Mouse (Mus musculus): ENCODE data around the gene Haspin. TPM values are rescaled to one million over a fixed set of nuclear protein-coding genes. Genes with fewer than 3 reads are reported as not detected.
A peak's percentile ranks its signal among the peaks of the same experiment; 100 is the strongest.

Haspin gene
- polyA plus RNA-seq, 1 experiment from 2014 or later: 16.0 TPM

GRCm38 (mm10) chr11:73148209-73148608 lies 10.1 kb upstream of the Haspin start:
- no peak overlapping the region for H3K4me2 ChIP-seq (ENCODE audit: low read depth)
- no peaks in the 10 kb centered on the region for H3K4me1 ChIP-seq (ENCODE audit: control insufficient read depth, insufficient read depth, low read length)
- no peak overlapping the region for H3K9ac ChIP-seq (ENCODE audit: low read length)
- H3K27me3 ChIP-seq (ENCODE audit: control insufficient read depth, insufficient read depth, low read length): no peaks in the 10 kb centered on the region
- no peak overlapping the region for H3K4me3 ChIP-seq (ENCODE audit: low read depth, low read length)
- WGBS: 81% methylated on average over 9 of the region's 9 CpGs
- H3K27ac ChIP-seq (ENCODE audit: low read depth, low read length): no peak overlapping the region
- DNase-seq (ENCODE audit: low spot score): no peak
- no peaks in the 10 kb centered on the region for H3K9me3 ChIP-seq (ENCODE audit: control insufficient read depth, low read length)
- no peaks in the 10 kb centered on the region for H3K36me3 ChIP-seq (ENCODE audit: control insufficient read depth, insufficient read depth, low read length)
- ATAC-seq (ENCODE audit: insufficient read depth, low FRiP score, low TSS enrichment): no peak

- WGBS: 56% methylated on average over 7 of the region's 7 CpGs
- DNase-seq (ENCODE audit: low spot score) (no peak), ATAC-seq (ENCODE audit: insufficient read depth, low FRiP score, low TSS enrichment) (no peak)
- Histone ChIP-seq H3K9ac (ENCODE audit: low read length) (no peak overlapping the region), H3K36me3 (ENCODE audit: control insufficient read depth, insufficient read depth, low read length) (no peaks in the 10 kb centered on the region), H3K4me1 (ENCODE audit: control insufficient read depth, insufficient read depth, low read length) (no peaks in the 10 kb centered on the region), H3K4me2 (ENCODE audit: low read depth) (no peak overlapping the region), H3K4me3 (ENCODE audit: low read depth, low read length) (no peak overlapping the region), H3K27me3 (ENCODE audit: control insufficient read depth, insufficient read depth, low read length) (no peaks in the 10 kb centered on the region), H3K9me3 (ENCODE audit: control insufficient read depth, low read length) (no peaks in the 10 kb centered on the region), H3K27ac (ENCODE audit: low read depth, low read length) (no peak overlapping the region)
Measured at GRCm38 (mm10) chr11:73146975-73147365, 8.9 kb upstream of the Haspin start.

GRCm38 (mm10) chr11:73146026-73146974 lies 8.2 kb upstream of the Haspin start:
- no peaks in the 10 kb centered on the region for H3K4me1 ChIP-seq (ENCODE audit: control insufficient read depth, insufficient read depth, low read length)
- 64% methylated on average over 11 of the region's 11 CpGs for whole genome bisulfite sequencing
- no peak for DNase-seq (ENCODE audit: low spot score)
- no peak overlapping the region for H3K4me3 ChIP-seq (ENCODE audit: low read depth, low read length)
- H3K9ac ChIP-seq (ENCODE audit: low read length): no peak overlapping the region
- H3K27me3 ChIP-seq (ENCODE audit: control insufficient read depth, insufficient read depth, low read length): no peaks in the 10 kb centered on the region
- no peak for ATAC-seq (ENCODE audit: insufficient read depth, low FRiP score, low TSS enrichment)
- no peaks in the 10 kb centered on the region for H3K36me3 ChIP-seq (ENCODE audit: control insufficient read depth, insufficient read depth, low read length)
- H3K4me2 ChIP-seq (ENCODE audit: low read depth): no peak overlapping the region
- H3K9me3 ChIP-seq (ENCODE audit: control insufficient read depth, low read length): no peaks in the 10 kb centered on the region
- no peak overlapping the region for H3K27ac ChIP-seq (ENCODE audit: low read depth, low read length)

- 53% methylated on average over 1 of the region's 1 CpGs for WGBS
- Histone ChIP-seq H3K36me3 (ENCODE audit: control insufficient read depth, insufficient read depth, low read length) (no peaks in the 10 kb centered on the region), H3K9me3 (ENCODE audit: control insufficient read depth, low read length) (no peaks in the 10 kb centered on the region), H3K9ac (ENCODE audit: low read length) (no peak overlapping the region), H3K4me1 (ENCODE audit: control insufficient read depth, insufficient read depth, low read length) (no peaks in the 10 kb centered on the region), H3K27ac (ENCODE audit: low read depth, low read length) (no peak overlapping the region), H3K4me2 (ENCODE audit: low read depth) (no peak overlapping the region), H3K4me3 (ENCODE audit: low read depth, low read length) (no peak overlapping the region), H3K27me3 (ENCODE audit: control insufficient read depth, insufficient read depth, low read length) (no peaks in the 10 kb centered on the region)
- DNase-seq (ENCODE audit: low spot score) (no peak), ATAC-seq (ENCODE audit: insufficient read depth, low FRiP score, low TSS enrichment) (no peak)
Measured at GRCm38 (mm10) chr11:73144261-73144681, 6.2 kb upstream of the Haspin start.

GRCm38 (mm10) chr11:73137116-73137515 lies 978 bp downstream of the Haspin start:
- H3K4me2 ChIP-seq (ENCODE audit: low read depth): peak overlapping the region; percentile 73
- DNase-seq (ENCODE audit: low spot score): no peak
- peak overlapping the region; percentile 83 for H3K9ac ChIP-seq (ENCODE audit: low read length)
- no peak for ATAC-seq (ENCODE audit: insufficient read depth, low FRiP score, low TSS enrichment)
- 40% methylated on average over 11 of the region's 11 CpGs for WGBS
- no peak overlapping the region for H3K27ac ChIP-seq (ENCODE audit: low read depth, low read length)
- H3K4me1 ChIP-seq (ENCODE audit: control insufficient read depth, insufficient read depth, low read length): peaks cover 3% of the 10 kb centered on the region; the same call in 1 of the 2 replicates
- no peaks in the 10 kb centered on the region for H3K9me3 ChIP-seq (ENCODE audit: control insufficient read depth, low read length)
- H3K27me3 ChIP-seq (ENCODE audit: control insufficient read depth, insufficient read depth, low read length): no peaks in the 10 kb centered on the region
- H3K4me3 ChIP-seq (ENCODE audit: low read depth, low read length): peak overlapping the region; percentile 86
- H3K36me3 ChIP-seq (ENCODE audit: control insufficient read depth, insufficient read depth, low read length): peaks cover 4% of the 10 kb centered on the region

- peaks cover 4% of the 10 kb centered on the region for H3K36me3 ChIP-seq (ENCODE audit: control insufficient read depth, insufficient read depth, low read length)
- no peaks in the 10 kb centered on the region for H3K27me3 ChIP-seq (ENCODE audit: control insufficient read depth, insufficient read depth, low read length)
- no peak overlapping the region for H3K9ac ChIP-seq (ENCODE audit: low read length)
- H3K9me3 ChIP-seq (ENCODE audit: control insufficient read depth, low read length): no peaks in the 10 kb centered on the region
- ATAC-seq (ENCODE audit: insufficient read depth, low FRiP score, low TSS enrichment) (no peak), DNase-seq (ENCODE audit: low spot score) (no peak)
- H3K27ac ChIP-seq (ENCODE audit: low read depth, low read length): no peak overlapping the region
- peaks cover 3% of the 10 kb centered on the region; the same call in 1 of the 2 replicates for H3K4me1 ChIP-seq (ENCODE audit: control insufficient read depth, insufficient read depth, low read length)
- peak overlapping the region; percentile 86 for H3K4me3 ChIP-seq (ENCODE audit: low read depth, low read length)
- WGBS: 72% methylated on average over 6 of the region's 6 CpGs
- peak overlapping the region; percentile 73 for H3K4me2 ChIP-seq (ENCODE audit: low read depth)
Measured at GRCm38 (mm10) chr11:73136587-73136986, 1.5 kb downstream of the Haspin start.

- ATAC-seq (ENCODE audit: insufficient read depth, low FRiP score, low TSS enrichment) (no peak), DNase-seq (ENCODE audit: low spot score) (no peak)
- peaks cover 4% of the 10 kb centered on the region for H3K36me3 ChIP-seq (ENCODE audit: control insufficient read depth, insufficient read depth, low read length)
- no peak overlapping the region for H3K27ac ChIP-seq (ENCODE audit: low read depth, low read length)
- H3K4me3 ChIP-seq (ENCODE audit: low read depth, low read length): no peak overlapping the region
- WGBS: 95% methylated on average over 5 of the region's 5 CpGs
- no peaks in the 10 kb centered on the region for H3K27me3 ChIP-seq (ENCODE audit: control insufficient read depth, insufficient read depth, low read length)
- H3K9me3 ChIP-seq (ENCODE audit: control insufficient read depth, low read length): no peaks in the 10 kb centered on the region
- H3K9ac ChIP-seq (ENCODE audit: low read length): no peak overlapping the region
- peaks cover 3% of the 10 kb centered on the region; the same call in 1 of the 2 replicates for H3K4me1 ChIP-seq (ENCODE audit: control insufficient read depth, insufficient read depth, low read length)
- no peak overlapping the region for H3K4me2 ChIP-seq (ENCODE audit: low read depth)
Measured at GRCm38 (mm10) chr11:73134222-73134621, 3.9 kb downstream of the Haspin start.

- DNase-seq (ENCODE audit: low spot score) (no peak), ATAC-seq (ENCODE audit: insufficient read depth, low FRiP score, low TSS enrichment) (no peak)
- H3K9me3 ChIP-seq (ENCODE audit: control insufficient read depth, low read length): no peaks in the 10 kb centered on the region
- no peak overlapping the region for H3K4me2 ChIP-seq (ENCODE audit: low read depth)
- peaks cover 4% of the 10 kb centered on the region for H3K36me3 ChIP-seq (ENCODE audit: control insufficient read depth, insufficient read depth, low read length)
- no peak overlapping the region for H3K9ac ChIP-seq (ENCODE audit: low read length)
- H3K27me3 ChIP-seq (ENCODE audit: control insufficient read depth, insufficient read depth, low read length): no peaks in the 10 kb centered on the region
- 97% methylated on average over 6 of the region's 6 CpGs for WGBS
- H3K4me1 ChIP-seq (ENCODE audit: control insufficient read depth, insufficient read depth, low read length): peaks cover 3% of the 10 kb centered on the region; the same call in 1 of the 2 replicates
- H3K27ac ChIP-seq (ENCODE audit: low read depth, low read length): no peak overlapping the region
- no peak overlapping the region for H3K4me3 ChIP-seq (ENCODE audit: low read depth, low read length)
Measured at GRCm38 (mm10) chr11:73132999-73133398, 5.1 kb downstream of the Haspin start.

GRCm38 (mm10) chr11:73131020-73131419 lies 7.1 kb downstream of the Haspin start:
- no peak for ATAC-seq (ENCODE audit: insufficient read depth, low FRiP score, low TSS enrichment)
- 84% methylated on average over 7 of the region's 7 CpGs for WGBS

More at GRCm38 (mm10) chr11:73131020-73131419, 7.1 kb downstream of the Haspin start:
- Histone ChIP-seq H3K27ac (ENCODE audit: low read depth, low read length) (no peak overlapping the region), H3K4me1 (ENCODE audit: control insufficient read depth, insufficient read depth, low read length) (no peaks in the 10 kb centered on the region), H3K4me2 (ENCODE audit: low read depth) (no peak overlapping the region), H3K27me3 (ENCODE audit: control insufficient read depth, insufficient read depth, low read length) (no peaks in the 10 kb centered on the region), H3K9ac (ENCODE audit: low read length) (no peak overlapping the region), H3K36me3 (ENCODE audit: control insufficient read depth, insufficient read depth, low read length) (peaks cover 4% of the 10 kb centered on the region), H3K4me3 (ENCODE audit: low read depth, low read length) (no peak overlapping the region), H3K9me3 (ENCODE audit: control insufficient read depth, low read length) (no peaks in the 10 kb centered on the region)
- DNase-seq (ENCODE audit: low spot score): no peak
